Mouse (Mus musculus): Measurements from ENCODE around the gene Pbx4.

Gene Pbx4

DNA sequence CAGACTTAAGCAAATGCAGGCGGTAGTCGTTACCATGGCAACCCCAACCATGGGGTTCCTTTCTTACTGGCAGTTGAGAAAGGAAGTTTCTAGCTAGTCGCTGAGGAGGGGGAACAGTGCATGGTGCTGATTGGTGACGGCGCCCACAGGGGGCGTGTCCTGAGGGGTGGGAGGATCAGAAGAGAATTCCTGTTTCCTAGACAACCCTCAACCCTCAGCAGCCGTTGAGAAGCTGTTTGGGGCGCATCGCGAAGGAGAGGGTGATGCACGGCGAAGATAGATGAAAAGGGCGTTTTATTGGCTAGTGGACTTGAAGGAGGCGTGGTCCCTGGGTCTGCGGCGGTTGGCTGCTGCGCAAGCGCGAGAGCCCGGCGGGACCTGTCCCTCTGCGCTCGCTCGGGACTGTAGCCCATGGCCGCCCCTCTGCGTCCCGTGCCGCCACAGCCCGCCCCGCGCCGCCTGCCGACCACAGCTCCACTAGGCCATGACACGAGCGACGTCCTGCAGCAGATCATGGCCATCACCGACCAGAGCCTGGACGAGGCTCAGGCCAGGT is at the start of gene Pbx4:
Gene Pbx4, plus strand, starts transcription at position 194 of the 556 bp plus-strand sequence.
- peak; percentile 92 for DNase-seq

DNA sequence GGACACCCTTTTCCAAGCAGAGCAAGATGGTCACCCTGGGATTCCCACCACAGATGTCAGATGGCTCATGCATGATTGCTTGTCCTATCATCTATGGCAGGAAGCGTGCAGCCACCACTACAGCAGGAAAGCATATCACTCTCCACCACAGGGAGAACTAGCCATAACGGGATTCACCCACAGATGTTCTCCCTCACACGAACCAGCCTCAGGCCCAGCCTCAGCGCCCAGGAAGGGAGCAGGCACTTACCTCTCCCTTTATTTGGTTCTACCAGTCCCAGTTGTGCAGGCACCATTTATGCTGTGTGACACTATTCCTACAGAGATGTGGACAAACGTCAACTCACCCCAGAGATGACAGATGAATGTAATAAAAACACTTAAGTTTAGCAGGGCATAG is 43.2 kb upstream of the Pbx4 start:
- no peak for DNase-seq

DNA sequence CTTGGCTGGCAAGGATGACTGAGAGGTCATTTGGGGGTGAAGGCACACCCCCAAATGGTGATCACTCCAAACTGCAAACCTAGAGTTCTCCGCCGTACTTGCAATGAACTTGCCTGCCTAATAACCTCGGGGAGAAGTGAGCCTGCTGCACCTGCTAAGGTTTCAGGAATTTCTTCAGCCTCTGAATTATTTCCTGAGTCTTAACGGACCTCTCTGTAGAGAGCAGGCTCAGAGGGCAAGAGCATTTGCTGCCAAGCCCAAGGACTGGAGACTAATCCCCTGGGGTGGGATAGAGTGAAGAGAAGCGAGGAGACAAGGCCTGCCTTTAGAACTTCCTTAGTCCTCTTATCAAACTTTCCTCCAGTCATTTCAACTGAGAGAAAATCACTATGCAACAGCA is 42.6 kb upstream of the Pbx4 start:
- DNase-seq, result no peak

GRCm38 (mm10) chr8:69790364-69790763 is 41.9 kb upstream of the Pbx4 start:
- DNase-seq, result no peak

- DNase-seq, result peak; percentile 85
Observed at GRCm38 (mm10) chr8:69790773-69791367, 41.4 kb upstream of the Pbx4 start, which contains the start of the genes Atp13a1 and Zfp866. Atp13a1 (plus strand) TSS chr8:69791163. Zfp866 (minus strand) TSS chr8:69791178.

DNA sequence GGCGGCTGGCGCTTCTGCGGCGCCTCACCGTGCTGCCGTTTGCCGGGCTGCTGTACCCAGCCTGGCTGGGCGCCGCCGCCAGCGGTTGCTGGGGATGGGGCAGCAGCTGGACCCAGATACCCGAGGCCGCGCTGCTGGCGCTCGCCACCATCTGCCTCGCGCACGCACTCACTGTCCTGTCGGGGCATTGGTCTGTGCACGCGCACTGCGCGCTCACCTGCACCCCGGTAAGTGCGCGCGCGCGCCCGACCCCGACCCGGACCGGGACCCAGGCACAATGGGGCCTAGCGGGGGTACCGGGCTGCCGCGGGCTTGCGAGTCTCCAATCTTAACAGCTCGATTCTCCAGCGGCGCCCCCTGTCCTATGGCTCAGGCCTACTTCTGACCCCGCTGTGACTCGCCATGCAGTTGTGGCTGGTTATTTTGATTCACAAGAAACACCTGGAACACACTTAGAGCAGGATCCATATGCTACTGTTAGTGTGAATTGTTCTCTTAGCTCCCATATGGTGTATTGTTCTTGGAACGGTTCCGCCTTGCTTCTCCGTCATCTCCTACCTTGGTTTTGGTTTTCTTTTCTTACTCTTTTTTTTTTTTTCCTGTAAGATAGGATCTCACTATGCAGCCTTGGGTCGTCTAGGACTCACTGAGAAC is 40.7 kb upstream of the Pbx4 start:
- DNase-seq, result peak; percentile 35

DNA sequence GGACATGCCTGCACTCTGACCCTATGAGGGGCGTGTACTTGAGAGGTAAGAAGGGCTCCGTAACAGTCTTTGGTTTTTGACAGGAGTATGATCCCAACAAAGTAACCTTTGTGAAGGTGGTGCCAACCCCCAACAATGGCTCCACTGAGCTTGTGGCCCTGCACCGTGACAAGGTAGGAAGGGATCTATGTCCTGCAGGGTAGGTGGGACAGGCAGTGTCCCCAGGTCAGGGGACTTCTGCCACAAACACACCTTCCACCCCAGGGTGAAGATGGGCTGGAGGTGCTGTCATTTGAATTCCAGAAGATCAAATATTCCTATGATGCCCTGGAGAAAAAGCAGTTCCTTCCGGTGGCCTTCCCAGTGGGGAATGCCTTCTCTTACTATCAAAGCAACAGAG is 38.6 kb upstream of the Pbx4 start:
- no peak for DNase-seq

DNA sequence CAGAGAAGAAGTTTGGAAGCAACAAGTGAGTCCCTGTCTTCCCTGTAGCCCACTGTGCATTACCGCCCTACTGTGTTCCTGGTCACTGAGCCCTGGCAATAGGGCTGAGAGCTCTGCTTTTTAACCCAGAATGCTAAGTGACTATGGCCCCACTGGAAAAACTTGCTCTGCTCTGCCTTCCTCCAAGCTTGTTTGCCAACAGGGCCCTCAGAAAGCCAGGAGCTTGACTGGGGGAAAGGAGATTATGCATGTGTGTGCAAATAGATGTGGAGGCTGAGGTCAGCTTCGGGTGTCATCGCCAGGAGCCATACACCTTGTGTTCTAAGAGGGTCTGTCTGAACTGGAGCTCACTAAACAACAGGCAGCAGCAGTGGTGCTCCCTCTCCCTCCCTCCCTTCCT is 38.2 kb upstream of the Pbx4 start:
- DNase-seq, result no peak

- no peak for DNase-seq
Observed at GRCm38 (mm10) chr8:69794901-69795300, 37.4 kb upstream of the Pbx4 start.

- no peak for DNase-seq
Observed at GRCm38 (mm10) chr8:69796721-69797345, 35.5 kb upstream of the Pbx4 start.

GRCm38 (mm10) chr8:69797661-69798060 is 34.6 kb upstream of the Pbx4 start:
- DNase-seq, result no peak

DNA sequence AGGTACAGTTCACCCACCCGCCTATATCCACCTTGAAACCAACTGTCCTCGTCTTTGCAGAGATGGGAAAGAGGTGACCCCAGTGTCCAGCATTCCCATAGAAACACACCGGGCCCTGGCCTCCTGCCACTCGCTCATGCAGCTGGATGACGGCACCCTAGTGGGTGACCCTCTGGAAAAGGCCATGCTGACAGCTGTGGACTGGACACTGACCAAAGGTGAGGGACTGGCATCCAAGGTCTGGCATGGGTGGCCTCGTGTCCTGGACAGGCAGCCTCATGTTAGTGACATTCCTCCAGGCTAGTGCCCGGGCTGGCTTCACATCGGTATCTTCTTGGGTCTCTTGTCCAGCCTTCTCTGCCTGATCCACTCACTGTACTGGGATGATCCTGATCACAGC is 33.0 kb upstream of the Pbx4 start:
- no peak for DNase-seq

GRCm38 (mm10) chr8:69799946-69800345 is 32.3 kb upstream of the Pbx4 start:
- no peak for DNase-seq

GRCm38 (mm10) chr8:69801796-69802195 is 30.5 kb upstream of the Pbx4 start:
- DNase-seq, result no peak

DNA sequence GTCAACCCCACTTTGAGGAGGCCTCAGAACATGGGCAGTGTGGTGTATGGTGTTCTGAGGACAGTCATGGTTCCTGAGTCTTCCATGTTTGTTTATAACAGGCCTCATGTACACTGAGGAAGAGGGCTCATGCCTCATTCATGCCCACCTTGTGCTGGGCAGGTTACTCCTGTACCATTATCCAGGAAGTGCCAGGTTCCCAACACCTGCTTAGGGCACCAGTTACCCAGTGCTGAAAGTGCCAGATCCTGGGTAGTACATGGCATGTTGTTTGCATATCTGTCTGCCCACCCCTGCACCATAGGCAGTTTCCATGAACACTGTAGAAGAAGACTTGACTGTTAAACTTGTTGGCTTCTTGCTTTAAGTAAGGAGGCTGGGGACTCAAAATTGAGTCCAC is 30.1 kb upstream of the Pbx4 start:
- DNase-seq, result no peak

GRCm38 (mm10) chr8:69803366-69803765 is 28.9 kb upstream of the Pbx4 start:
- no peak for DNase-seq

GRCm38 (mm10) chr8:69804537-69804936 is 27.8 kb upstream of the Pbx4 start:
- no peak for DNase-seq

DNA sequence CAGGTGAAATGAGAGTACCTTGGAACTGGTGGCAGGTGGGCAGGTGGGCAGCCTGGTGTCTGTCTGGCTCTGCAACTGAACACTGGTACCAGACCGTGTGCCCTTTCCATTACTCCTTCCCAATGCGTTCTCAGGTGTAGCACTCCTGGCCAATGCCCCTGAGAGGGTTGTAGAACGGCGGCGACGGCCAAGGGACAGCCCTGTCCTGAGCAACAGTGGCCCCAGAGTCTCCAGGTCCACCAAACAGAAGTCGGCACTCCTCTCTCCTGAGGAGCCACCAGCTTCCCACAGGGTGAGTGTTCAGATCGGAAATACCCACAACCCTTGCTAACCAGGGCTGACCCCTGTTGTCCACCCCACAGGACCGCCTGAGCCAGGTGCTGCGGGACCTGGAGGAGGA is 27.2 kb upstream of the Pbx4 start:
- no peak for DNase-seq

GRCm38 (mm10) chr8:69805491-69805890 is 26.8 kb upstream of the Pbx4 start:
- peak; percentile 12 for DNase-seq

- peak; percentile 8 for DNase-seq
Observed at GRCm38 (mm10) chr8:69807236-69807635, 25.1 kb upstream of the Pbx4 start.

DNA sequence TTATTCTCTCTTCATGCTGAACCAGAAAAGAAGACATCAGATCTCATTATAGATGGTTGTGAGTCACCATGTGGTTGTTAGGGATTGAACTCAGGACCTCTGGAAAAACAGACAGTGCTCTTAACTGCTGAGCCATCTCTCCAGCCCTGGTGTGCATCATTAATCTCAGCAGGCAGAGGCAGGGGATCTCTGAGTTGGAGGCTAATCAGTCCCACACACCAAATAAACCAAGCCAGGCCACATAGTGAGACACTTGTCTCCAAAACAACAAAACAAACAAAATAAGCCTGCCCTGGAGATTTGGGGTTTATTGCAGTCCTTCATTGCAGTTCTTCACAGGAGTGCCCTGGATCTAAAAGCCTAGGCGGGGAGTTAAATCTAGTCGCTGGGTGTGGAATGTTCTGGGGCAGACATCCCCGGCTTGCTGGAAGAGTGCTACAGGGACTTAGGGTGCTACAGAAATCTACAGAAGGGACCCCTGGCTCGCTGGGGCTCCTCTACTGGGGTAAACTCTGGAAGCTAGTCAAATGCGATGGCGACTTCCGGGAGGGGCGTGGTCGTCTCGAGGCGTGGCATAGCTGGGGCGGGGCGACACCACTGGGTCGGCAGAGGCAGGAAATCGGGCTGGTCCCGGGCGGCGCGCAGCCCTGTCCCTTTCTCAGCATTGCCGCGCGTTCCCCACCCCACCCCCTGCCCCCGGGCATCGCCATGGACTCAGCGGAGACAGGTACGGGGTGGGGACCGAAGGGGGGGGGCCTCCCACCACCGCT is 24.0 kb upstream of the Pbx4 start, which contains the start of gene Gmip:
Gene Gmip, plus strand, starts transcription at position 586 of the 770 bp plus-strand sequence.
- DNase-seq, result peak; percentile 67

- DNase-seq, result peak; percentile 26
Observed at GRCm38 (mm10) chr8:69808864-69809403, 23.4 kb upstream of the Pbx4 start.

DNA sequence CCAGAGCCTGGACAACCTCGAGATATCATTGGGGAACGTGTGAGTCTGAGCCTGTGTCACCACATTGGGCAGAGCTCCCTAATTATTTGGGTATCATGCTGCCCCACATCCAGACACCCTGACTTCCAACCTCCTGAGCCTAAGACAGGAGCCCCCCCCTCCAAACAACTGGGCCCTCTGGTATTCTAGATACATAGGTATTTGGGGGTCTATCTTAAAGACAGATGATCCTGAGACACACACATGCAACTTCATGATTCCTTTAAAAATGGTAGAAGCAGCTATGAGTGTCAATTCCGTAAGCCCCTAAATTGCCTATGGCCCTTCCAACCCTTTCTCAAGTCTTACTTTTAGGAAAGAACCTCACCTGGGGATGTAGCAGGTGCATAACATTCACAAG is 22.5 kb upstream of the Pbx4 start:
- DNase-seq, result peak; percentile 1

All from right cerebral cortex, postnatal 14 days (tissue).